Mouse (Mus musculus) erythroblast, embryonic 14.5 days (primary cell): ENCODE results near the gene Klf13. TPM values are rescaled to one million over a fixed set of nuclear protein-coding genes. Genes with fewer than 3 reads are reported as not detected.

Source experiments
- H3K27me3 ChIP-seq: 2 replicates; pipeline ENCODE4 v1.6.1; 2012; ENCODE audit warnings: inconsistent platforms; ENCODE audit not compliant: control insufficient read depth
- H3K36me3 ChIP-seq: 2 replicates; pipeline ENCODE4 v1.6.1; 2012; ENCODE audit warnings: mild to moderate bottlenecking, inconsistent platforms; ENCODE audit not compliant: control insufficient read depth
- H3K4me1 ChIP-seq: 2 replicates; pipeline ENCODE4 v1.6.1; 2012; ENCODE audit warnings: inconsistent platforms; ENCODE audit not compliant: control insufficient read depth
- H3K4me3 ChIP-seq: replicated peaks from 2 replicates; pipeline ENCODE3; 2012; ENCODE audit warnings: moderate library complexity, mild to moderate bottlenecking, inconsistent platforms
- H3K9me3 ChIP-seq: 2 replicates; pipeline ENCODE4 v1.6.1; 2012; ENCODE audit warnings: low read length, inconsistent platforms, mixed read lengths; ENCODE audit not compliant: control insufficient read depth
- GATA1 ChIP-seq: IDR thresholded peaks from 2 replicates; pipeline ENCODE4 v1.6.1; 2012; ENCODE audit warnings: low read length, inconsistent platforms, mixed read lengths
- TAL1 ChIP-seq: IDR thresholded peaks from 3 replicates; pipeline ENCODE4 v1.6.1; 2012; ENCODE audit warnings: low read length, inconsistent platforms, mixed read lengths
- polyA plus RNA-seq: library from polyadenylated mRNA; stranded (reverse); fragments of >175 nt; gene quantifications from 2 replicates; pipeline ENCODE4 v1.2.3, GENCODE M21; 2012

The Klf13 gene
- polyA plus RNA-seq: 8.8 and 11.3 TPM in 2 replicates

DNA sequence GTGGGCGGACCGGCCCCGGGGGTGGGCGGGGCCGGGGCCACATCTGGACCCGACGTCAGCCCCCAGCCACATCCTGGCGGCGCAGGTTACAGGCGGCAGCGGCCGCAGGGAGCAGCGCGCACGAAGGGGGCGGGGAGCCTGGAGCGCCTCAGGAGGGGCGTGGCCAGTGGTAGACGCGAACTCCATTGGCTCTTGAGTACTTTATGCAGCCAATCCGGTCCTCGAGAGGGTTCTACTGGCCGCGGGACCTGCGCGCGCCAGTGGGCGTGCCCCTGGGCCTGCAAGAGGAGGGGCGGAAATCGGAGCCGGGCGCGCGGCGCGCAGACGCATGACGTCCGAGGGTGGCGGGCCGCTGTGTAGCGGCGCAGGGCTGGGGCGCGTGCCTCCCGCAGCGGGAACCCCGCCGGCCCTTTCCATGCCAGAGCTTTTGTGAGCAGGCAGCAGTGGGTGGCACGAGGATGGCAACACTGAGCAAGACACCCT lies at the start of gene Klf13:
Gene Klf13, minus strand, starts transcription at position 2 of the 483 bp plus-strand sequence.
- no peaks in the 10 kb centered on the region for H3K27me3 ChIP-seq
- peaks cover 7% of the 10 kb centered on the region for H3K36me3 ChIP-seq
- peaks cover 79% of the 10 kb centered on the region for H3K4me1 ChIP-seq
- H3K4me3 ChIP-seq: peak within 1 kb of the TSS; percentile 76
- TF ChIP-seq TAL1: no peak
- TF ChIP-seq GATA1: no peak
- H3K9me3 ChIP-seq: no peaks in the 10 kb centered on the region

DNA sequence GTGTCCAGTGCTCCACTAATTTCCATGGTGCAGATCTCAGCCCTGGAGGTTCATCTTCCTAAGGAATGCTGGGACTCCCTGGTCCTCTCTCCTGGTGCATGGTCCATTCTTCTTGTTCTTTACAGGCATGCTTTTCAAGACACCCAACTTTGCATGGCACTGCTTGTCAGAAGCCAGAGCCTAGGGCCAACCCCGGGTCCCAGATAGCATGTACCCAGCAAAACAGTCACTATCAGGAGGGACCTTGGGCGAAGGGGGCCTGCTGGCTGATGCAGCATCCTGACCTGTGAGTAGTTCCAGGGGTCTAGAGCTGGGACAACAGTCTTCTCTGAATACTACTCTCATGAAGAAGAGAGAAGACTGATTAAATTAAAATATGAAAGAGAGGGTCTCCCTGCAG lies 49.7 kb upstream of the Klf13 start:
- no peaks in the 10 kb centered on the region; the same call in 1 of the 2 replicates for H3K36me3 ChIP-seq
- peaks cover 90% of the 10 kb centered on the region for H3K4me1 ChIP-seq
- no peaks in the 10 kb centered on the region for H3K9me3 ChIP-seq
- no peaks in the 10 kb centered on the region for H3K27me3 ChIP-seq
- H3K4me3 ChIP-seq: no peak overlapping the region
- TF ChIP-seq TAL1 (no peak), GATA1 (no peak)

DNA sequence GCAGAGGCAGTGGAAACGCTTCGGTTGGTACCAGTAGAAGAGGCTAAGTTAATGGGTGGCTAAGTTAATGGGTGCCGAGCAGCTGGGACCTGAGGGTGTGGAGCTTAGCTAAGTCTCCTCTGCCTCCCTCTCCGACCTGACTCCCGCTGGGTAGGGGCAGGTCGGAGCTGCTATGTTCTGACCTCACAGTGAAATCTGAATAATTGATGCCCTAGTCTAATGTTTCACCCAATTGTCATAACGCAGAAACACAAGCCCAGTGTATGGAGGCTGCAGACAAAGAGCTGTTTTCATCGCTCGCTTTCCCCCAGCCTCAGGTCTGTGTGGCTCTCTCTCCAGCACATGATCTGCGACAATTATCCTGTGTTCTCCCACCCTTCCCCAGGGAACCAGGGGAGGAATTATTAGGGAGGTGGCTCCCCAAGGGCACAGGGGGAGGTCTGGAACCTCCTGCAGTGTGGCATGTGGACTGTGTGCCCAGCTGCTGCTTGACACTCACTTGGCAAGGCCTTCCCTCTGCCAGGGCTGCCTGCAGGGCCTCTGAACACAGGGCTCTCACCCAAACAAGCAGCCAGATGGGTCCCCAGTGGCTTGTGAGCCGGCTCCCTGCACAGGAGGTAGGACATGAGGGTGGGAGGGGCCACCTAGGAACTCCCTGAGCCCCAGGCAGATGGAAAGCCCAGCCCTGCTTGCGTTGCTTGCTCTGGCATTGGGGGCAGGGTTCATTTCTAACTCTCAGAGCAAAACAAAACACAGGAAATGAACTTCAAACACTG lies 47.9 kb upstream of the Klf13 start:
- Histone ChIP-seq H3K27me3 (no peaks in the 10 kb centered on the region), H3K36me3 (no peaks in the 10 kb centered on the region; the same call in 1 of the 2 replicates), H3K9me3 (no peaks in the 10 kb centered on the region), H3K4me3 (no peak overlapping the region), H3K4me1 (peaks cover 84% of the 10 kb centered on the region)
- TF ChIP-seq GATA1: no peak
- no peak for TF ChIP-seq TAL1

DNA sequence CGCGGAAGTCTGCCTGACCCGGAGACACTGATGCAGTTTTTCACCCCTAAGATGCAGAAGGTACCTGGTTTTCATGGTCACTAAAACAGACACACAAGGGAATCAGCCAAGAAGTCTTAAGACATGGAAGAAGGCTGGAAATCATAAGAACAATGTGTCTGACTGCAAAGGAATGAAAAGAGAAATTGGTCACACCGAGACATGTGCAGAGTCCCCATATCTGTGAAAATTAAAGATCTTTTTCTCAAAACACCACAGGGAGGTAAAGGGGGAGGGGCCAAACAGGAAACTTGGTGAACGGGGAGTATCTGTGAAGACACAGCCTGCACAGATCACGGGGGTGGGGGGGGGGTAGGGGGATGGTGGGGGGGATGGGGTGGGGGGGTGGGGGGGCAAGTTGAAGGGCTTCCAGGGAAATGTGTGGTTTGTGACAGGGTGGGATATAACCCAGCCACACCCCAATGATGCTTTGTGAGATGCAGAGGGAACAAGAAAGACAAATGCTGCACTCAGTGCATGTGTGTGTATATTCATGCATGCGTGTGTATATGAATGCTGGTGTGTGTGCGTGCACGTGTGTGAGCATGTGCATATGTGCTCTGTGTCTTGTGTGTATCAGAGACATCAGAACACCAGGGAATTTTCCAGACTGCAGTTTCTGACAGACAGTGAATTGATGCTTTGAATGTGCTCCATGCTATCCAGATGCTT lies 47.1 kb upstream of the Klf13 start:
- H3K4me1 ChIP-seq: peaks cover 78% of the 10 kb centered on the region

DNA sequence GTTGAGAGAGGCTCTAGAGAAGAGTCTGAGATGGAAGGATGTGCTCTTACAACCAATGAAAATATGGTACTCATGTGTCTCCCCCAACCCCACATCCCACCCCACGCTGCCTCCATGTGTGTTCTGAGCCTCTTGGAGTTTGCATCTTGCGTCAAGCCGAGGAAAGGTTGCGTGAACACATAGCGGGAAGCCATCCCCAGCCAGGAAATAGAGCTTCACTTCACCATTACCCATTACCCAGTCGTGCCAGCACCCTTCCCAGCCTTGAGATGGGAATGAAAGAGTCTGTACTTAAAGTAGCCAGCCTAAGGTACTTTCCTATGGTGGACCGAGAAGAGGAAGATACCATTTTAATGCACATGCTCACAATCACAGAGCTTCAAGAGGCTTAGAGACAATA lies 46.6 kb upstream of the Klf13 start:
- no peak overlapping the region for H3K4me3 ChIP-seq
- TF ChIP-seq GATA1 (no peak), TAL1 (no peak)
- no peaks in the 10 kb centered on the region for H3K27me3 ChIP-seq
- peaks cover 72% of the 10 kb centered on the region for H3K4me1 ChIP-seq
- H3K9me3 ChIP-seq: no peaks in the 10 kb centered on the region
- H3K36me3 ChIP-seq: no peaks in the 10 kb centered on the region

More for the DNA sequence above, 47.1 kb upstream of the Klf13 start:
- Histone ChIP-seq H3K27me3 (no peaks in the 10 kb centered on the region), H3K36me3 (no peaks in the 10 kb centered on the region; the same call in 1 of the 2 replicates), H3K9me3 (no peaks in the 10 kb centered on the region), H3K4me3 (no peak overlapping the region)
- no peak for TF ChIP-seq GATA1
- TF ChIP-seq TAL1: no peak

DNA sequence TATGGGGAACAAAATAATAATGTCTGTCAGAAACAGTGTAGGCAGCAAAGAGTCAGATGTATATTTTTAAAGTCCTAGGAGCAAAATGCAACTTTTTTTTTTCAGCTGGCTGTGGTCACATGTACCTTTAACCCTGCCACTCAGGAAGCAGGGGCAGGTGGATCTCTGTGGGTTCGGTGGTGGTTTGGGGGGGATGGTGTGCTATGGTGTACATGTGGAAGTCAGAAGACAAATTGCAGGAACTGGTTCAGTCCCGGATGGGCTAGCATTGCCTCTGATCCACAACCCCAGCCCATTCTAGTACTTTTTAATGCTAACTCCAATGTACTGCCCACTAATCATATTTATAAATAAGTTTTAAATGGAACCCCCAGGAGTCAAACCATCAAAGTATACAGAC lies 45.6 kb upstream of the Klf13 start:
- H3K27me3 ChIP-seq: no peaks in the 10 kb centered on the region
- H3K4me3 ChIP-seq: no peak overlapping the region
- H3K4me1 ChIP-seq: peaks cover 63% of the 10 kb centered on the region
- H3K9me3 ChIP-seq: no peaks in the 10 kb centered on the region
- no peaks in the 10 kb centered on the region for H3K36me3 ChIP-seq
- TF ChIP-seq GATA1: no peak
- TF ChIP-seq TAL1: no peak

DNA sequence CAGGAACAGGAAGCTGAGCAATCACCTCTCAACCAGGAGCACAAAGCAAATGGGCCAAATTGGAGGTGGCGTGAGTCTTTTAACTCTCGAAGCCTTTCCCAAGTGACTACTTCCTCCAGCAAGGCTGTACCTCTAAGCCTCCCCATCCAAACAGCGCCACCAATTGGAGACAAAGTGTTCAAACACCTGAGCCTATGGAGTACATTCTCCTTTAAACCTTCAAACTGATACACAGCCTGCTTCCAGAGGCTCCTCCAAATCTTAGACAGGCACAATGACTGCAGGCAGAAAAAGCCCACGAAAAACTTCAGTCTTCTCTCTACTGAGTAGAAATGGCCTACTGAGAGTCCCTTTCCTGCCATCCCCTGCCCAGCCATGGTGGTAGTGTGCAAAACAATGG lies 38.9 kb upstream of the Klf13 start:
- TF ChIP-seq TAL1 (no peak), GATA1 (no peak)
- Histone ChIP-seq H3K27me3 (no peaks in the 10 kb centered on the region), H3K9me3 (peaks cover 6% of the 10 kb centered on the region), H3K4me3 (no peak overlapping the region), H3K36me3 (no peaks in the 10 kb centered on the region), H3K4me1 (peaks cover 32% of the 10 kb centered on the region)

DNA sequence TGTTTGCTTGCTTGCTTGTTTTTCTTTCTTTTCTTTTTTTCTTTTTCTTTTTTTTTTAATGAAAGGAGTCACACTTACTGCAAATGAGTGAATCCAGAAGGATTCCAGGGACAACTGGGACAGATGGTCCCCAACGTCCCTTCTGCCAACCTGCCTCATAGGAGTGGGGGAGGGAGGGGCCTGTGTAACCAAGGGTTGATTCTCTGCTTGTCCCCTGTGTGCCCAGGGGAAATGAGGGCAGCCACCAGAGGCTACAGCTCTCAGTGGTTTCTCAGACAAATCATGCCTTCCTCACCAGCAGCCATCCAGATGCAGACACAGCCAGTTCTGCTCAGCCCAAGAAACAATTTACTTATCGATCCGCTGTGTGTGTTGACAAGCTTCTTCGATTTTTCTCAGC lies 32.3 kb upstream of the Klf13 start:
- Histone ChIP-seq H3K36me3 (no peaks in the 10 kb centered on the region), H3K27me3 (no peaks in the 10 kb centered on the region; the same call in 1 of the 2 replicates), H3K4me3 (no peak overlapping the region), H3K4me1 (peaks cover 42% of the 10 kb centered on the region), H3K9me3 (no peaks in the 10 kb centered on the region)
- TF ChIP-seq TAL1 (no peak), GATA1 (no peak)

DNA sequence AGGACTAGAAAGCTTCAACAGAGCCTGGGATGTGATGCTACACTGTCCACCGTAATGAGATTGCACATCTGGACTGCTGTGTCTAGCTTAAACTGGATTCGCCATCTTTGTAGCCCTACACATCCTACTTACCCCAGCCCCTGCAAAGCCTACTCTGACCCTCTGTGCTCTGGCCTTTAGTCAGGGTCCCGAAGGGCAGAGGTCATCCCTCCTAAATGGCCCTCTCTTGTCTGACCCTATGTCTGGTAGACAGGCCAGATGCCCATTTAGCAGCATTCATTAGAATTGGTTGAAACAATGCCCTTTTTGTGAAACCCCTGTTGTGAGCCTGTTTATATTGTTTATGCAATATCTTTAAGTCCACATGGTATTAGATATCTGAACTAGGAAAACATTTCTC lies 31.2 kb upstream of the Klf13 start:
- no peaks in the 10 kb centered on the region; the same call in 1 of the 2 replicates for H3K27me3 ChIP-seq
- no peaks in the 10 kb centered on the region for H3K9me3 ChIP-seq
- H3K36me3 ChIP-seq: no peaks in the 10 kb centered on the region
- H3K4me1 ChIP-seq: peaks cover 48% of the 10 kb centered on the region
- TF ChIP-seq GATA1: no peak
- no peak for TF ChIP-seq TAL1
- H3K4me3 ChIP-seq: no peak overlapping the region
